Comparison of ENCODE assay signal across 21 mouse cellular contexts in genomic region chr5:107282561-107283307, GRCm38 (mm10). TPM values are rescaled to one million over a fixed set of nuclear protein-coding genes. Genes with fewer than 3 reads are reported as not detected.
DNase-seq lines count a peak whose midpoint lies in the region; ATAC-seq and TF ChIP-seq lines count a peak whose summit lies in the region.
"Had no signal": no experiment of that assay in that cellular context is flagged by ENCODE, and none has a peak within 500 bp of the region (broad histone marks: within the 10 kb centered on the region; RNA-seq: fewer than 3 reads in every experiment).

No protein-coding gene starts in this region.

- 74% methylated on average over 9 of the region's 9 CpGs for WGBS in embryonic facial prominence, embryonic 10.5 days
- 46% methylated on average over 9 of the region's 9 CpGs for WGBS in limb, embryonic 14.5 days

- H3K27me3 ChIP-seq in embryonic facial prominence, embryonic 10.5 days (replicated peaks; ENCODE audit: low read depth, poor library complexity, severe bottlenecking) = peaks cover 5% of the 10 kb centered on the region
- no peaks in the 10 kb centered on the region for H3K27me3 ChIP-seq in limb, embryonic 14.5 days (ENCODE audit: control insufficient read depth, insufficient read depth, low read length)
- H3K27me3 ChIP-seq: midbrain, embryonic 15.5 days; Patski had no signal

- 0 out of 2 replicates have a peak overlapping the region, but pooled peaks have one; percentile 3 for H3K4me2 ChIP-seq in limb, embryonic 14.5 days (replicated peaks; ENCODE audit: low read depth, low read length, severe bottlenecking)
- H3K4me2 ChIP-seq: hindbrain, embryonic 13.5 days; midbrain, embryonic 15.5 days had no signal

- no peak for TF ChIP-seq POLR2A in limb, embryonic 14.5 days (IDR thresholded peaks at IDR 0.05; ENCODE audit: borderline replicate concordance, extremely low read depth, insufficient read depth, insufficient read length)

- 0 out of 2 replicates have a peak, but pooled peaks cover 3% of the 10 kb centered on the region for H3K36me3 ChIP-seq in embryonic facial prominence, embryonic 10.5 days (replicated peaks)
- H3K36me3 ChIP-seq in limb, embryonic 14.5 days (ENCODE audit: control insufficient read depth, insufficient read depth, low read length) = no peaks in the 10 kb centered on the region
- H3K36me3 ChIP-seq: forebrain, embryonic 10.5 days; hindbrain, embryonic 13.5 days; midbrain, embryonic 15.5 days had no signal

- H3K27ac ChIP-seq in embryonic facial prominence, embryonic 10.5 days (replicated peaks) = peak overlapping the region; percentile 40; the same call in 1 of the 2 replicates
- peak overlapping the region; percentile 38; the same call in 1 of the 2 replicates for H3K27ac ChIP-seq in limb, embryonic 14.5 days (replicated peaks; ENCODE audit: low read depth, low read length)
- H3K27ac ChIP-seq: forebrain, embryonic 10.5 days; hindbrain, embryonic 13.5 days; kidney, postnatal 0 days; macrophage; midbrain, embryonic 15.5 days had no signal

- no peaks in the 10 kb centered on the region; the same call in 1 of the 2 replicates for H3K9me3 ChIP-seq in embryonic facial prominence, embryonic 10.5 days
- H3K9me3 ChIP-seq in limb, embryonic 14.5 days (ENCODE audit: control insufficient read depth, low read length) = no peaks in the 10 kb centered on the region
- H3K9me3 ChIP-seq: midbrain, embryonic 15.5 days had no signal

- H3K9ac ChIP-seq in limb, embryonic 14.5 days (ENCODE audit: low read depth, low read length, severe bottlenecking) = no peak overlapping the region
- H3K9ac ChIP-seq: hindbrain, embryonic 13.5 days; midbrain, embryonic 15.5 days had no signal

- H3K4me1 ChIP-seq in embryonic facial prominence, embryonic 10.5 days = peaks cover 15% of the 10 kb centered on the region
- H3K4me1 ChIP-seq in limb, embryonic 14.5 days (ENCODE audit: control insufficient read depth, insufficient read depth, low read length) = peaks cover 26% of the 10 kb centered on the region
- H3K4me1 ChIP-seq: hindbrain, embryonic 13.5 days; midbrain, embryonic 15.5 days had no signal

- no peak for ATAC-seq in cerebellum, adult (ENCODE audit: insufficient number of reproducible peaks, low FRiP score, low TSS enrichment)
- ATAC-seq in limb, embryonic 14.5 days (ENCODE audit: low FRiP score, low read depth) = no peak
- ATAC-seq: intestine, embryonic 16.5 days; midbrain, embryonic 15.5 days; Patski had no signal

- no peak overlapping the region for H3K4me3 ChIP-seq in embryonic facial prominence, embryonic 10.5 days
- H3K4me3 ChIP-seq in limb, embryonic 14.5 days (replicated peaks; ENCODE audit: low read length) = no peak overlapping the region
- H3K4me3 ChIP-seq: forebrain, embryonic 10.5 days; heart, adult 2 months; hindbrain, embryonic 13.5 days; midbrain, embryonic 15.5 days had no signal

- DNase-seq in cerebellum, adult 9-11 months = peak; percentile 54
- peak; percentile 37 for DNase-seq in layer of hippocampus, adult 9-11 months
- no peak for DNase-seq in layer of hippocampus, adult 11-12 months (ENCODE audit: low spot score)
- DNase-seq in embryonic facial prominence, embryonic 10.5 days (ENCODE audit: low spot score) = peak; percentile 21
- no peak for DNase-seq in limb, embryonic 14.5 days (ENCODE audit: low spot score)
- no peak for DNase-seq in MN1 (ENCODE audit: low spot score)
- no peak for DNase-seq in embryo, embryonic 9.5 days (ENCODE audit: extremely low spot score)
- DNase-seq: adrenal gland, postnatal 36 days; embryo, embryonic 11 days; heart, adult 2 months; heart, postnatal 10 days; right cerebral cortex, postnatal 14 days; thymus, adult 2 months had no signal

RNA-seq across cellular contexts. Expression of gene Tgfbr3, which starts 6.7 kb away (rescaled TPM):
- polyA plus RNA-seq in embryonic facial prominence, embryonic 10.5 days (2016; fragmentation: Nextera tagmentation; extraction: Ambion mirVana) = 9.4 and 9.8 TPM in 2 replicates
- polyA plus RNA-seq in limb, embryonic 14.5 days (2012; rRNA removed) = 20.7 and 23.2 TPM in 2 replicates
- polyA plus RNA-seq in limb, embryonic 14.5 days (2014; fragmentation: Nextera tagmentation; extraction: Ambion mirVana) = 29.0 and 29.4 TPM in 2 replicates

RNA-seq across cellular contexts. Expression of gene Brdt, which starts 48.2 kb away (rescaled TPM):
- polyA plus RNA-seq in embryonic facial prominence, embryonic 10.5 days (2016; fragmentation: Nextera tagmentation; extraction: Ambion mirVana) = 1.3 and 1.6 TPM in 2 replicates
- polyA plus RNA-seq in limb, embryonic 14.5 days (2012; rRNA removed) = 4.8 and 5.0 TPM in 2 replicates
- polyA plus RNA-seq in limb, embryonic 14.5 days (2014; fragmentation: Nextera tagmentation; extraction: Ambion mirVana) = 4.3 and 4.5 TPM in 2 replicates

Comparison
In these comparisons a context has a peak if more than half of its experiments do, and no peak if none do; other contexts are left out.
1. DNase-seq: peak in cerebellum, adult 9-11 months (single experiment), layer of hippocampus, adult 9-11 months (single experiment) and embryonic facial prominence, embryonic 10.5 days (single experiment); none in layer of hippocampus, adult 11-12 months (single experiment), limb, embryonic 14.5 days (single experiment), MN1 (single experiment) and embryo, embryonic 9.5 days (single experiment).